Mouse (Mus musculus): ENCODE data around the gene Nfe2.

DNA sequence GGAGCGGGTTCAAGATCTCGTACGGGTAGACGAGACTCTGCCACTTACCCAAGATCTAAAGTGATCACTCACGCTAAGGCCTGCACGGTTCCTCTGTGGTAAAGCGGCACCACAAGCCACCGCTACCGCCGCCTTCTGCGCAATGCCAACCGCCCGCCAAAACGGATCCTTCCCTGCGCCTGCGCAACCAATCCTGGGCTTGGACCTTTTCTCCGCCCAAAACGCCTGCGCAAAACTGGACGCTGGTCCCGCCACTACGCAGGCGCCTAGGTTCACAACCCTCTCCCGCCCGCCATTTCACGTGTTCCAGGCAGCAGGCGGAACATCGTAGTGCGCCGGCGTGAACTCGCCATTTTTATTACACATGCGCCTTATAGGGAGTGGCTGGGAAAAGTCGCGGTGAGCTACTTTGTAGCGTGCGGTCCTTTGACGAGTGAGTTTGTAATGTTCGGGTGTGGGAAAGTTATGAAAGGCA, 18.5 kb downstream of the Nfe2 start, which contains the start of gene Cbx5:
- TF ChIP-seq CTCF (IDR thresholded peaks at IDR 0.05; ENCODE audit: borderline replicate concordance, extremely low read depth, insufficient read depth, insufficient read length), result no peak
- TF ChIP-seq POLR2A (IDR thresholded peaks at IDR 0.05; ENCODE audit: borderline replicate concordance, extremely low read depth, insufficient read depth, insufficient read length, poor library complexity, severe bottlenecking), result peak; percentile 42; the same call in 1 of the 2 replicates
